Mouse (Mus musculus) T-helper 17 cell (primary cell): Measurements from ENCODE around the gene Ykt6.
"Not testable (repeated sequence)": the region's sequence is repeated elsewhere in the genome, so short reads cannot be mapped to it uniquely, and the experiment has no call there.

Experiments
- in situ Hi-C, 2 experiments: fragments of 300-600 bp; cut with MboI, MseI; formaldehyde crosslinking; loops; 1 replicate in 1 of 2; 2 replicates in 1 of 2; pipeline ENCODE4 v1.15.1; 2025; ENCODE audit warnings: high pct_unique_total_duplicates in 2 of 2

Gene Ykt6

GRCm38 (mm10) chr11:5955546-5956276, at the start of gene Ykt6:
TSS of gene Ykt6 (plus strand) at chr11:5955693.
- in situ Hi-C loops: no loop called here

- in situ Hi-C loops: no loop called here
These were observed 49.5 kb upstream of the Ykt6 start for GRCm38 (mm10) chr11:5905778-5906518.

GRCm38 (mm10) chr11:5907096-5907495, 48.4 kb upstream of the Ykt6 start:
- in situ Hi-C loops: no loop called here

GRCm38 (mm10) chr11:5908642-5909041, 46.9 kb upstream of the Ykt6 start:
- in situ Hi-C loops: no loop called here

GRCm38 (mm10) chr11:5912635-5913034, 42.9 kb upstream of the Ykt6 start:
- in situ Hi-C loops: no loop called here

GRCm38 (mm10) chr11:5913256-5913655, 42.2 kb upstream of the Ykt6 start:
- in situ Hi-C loops: no loop called here

GRCm38 (mm10) chr11:5913936-5914335, 41.6 kb upstream of the Ykt6 start:
- in situ Hi-C loops: no loop called here

- in situ Hi-C loops: no loop called here
These were observed 40.6 kb upstream of the Ykt6 start for GRCm38 (mm10) chr11:5914940-5915339.

GRCm38 (mm10) chr11:5915429-5916177, 39.9 kb upstream of the Ykt6 start:
- in situ Hi-C loops: no loop called here

GRCm38 (mm10) chr11:5916178-5916548, 39.3 kb upstream of the Ykt6 start:
- in situ Hi-C loops: no loop called here

GRCm38 (mm10) chr11:5918111-5918510, 37.4 kb upstream of the Ykt6 start:
- in situ Hi-C loops: no loop called here

GRCm38 (mm10) chr11:5919606-5920005, 35.9 kb upstream of the Ykt6 start:
- in situ Hi-C loops: no loop called here

GRCm38 (mm10) chr11:5920323-5920960, 35.1 kb upstream of the Ykt6 start:
- in situ Hi-C loops: no loop called here

GRCm38 (mm10) chr11:5924699-5925098, 30.8 kb upstream of the Ykt6 start:
- in situ Hi-C loops: no loop called here

- in situ Hi-C loops: no loop called here
These were observed 28.7 kb upstream of the Ykt6 start for GRCm38 (mm10) chr11:5926696-5927220.

GRCm38 (mm10) chr11:5930578-5930977, 24.9 kb upstream of the Ykt6 start:
- in situ Hi-C loops: no loop called here

- in situ Hi-C loops: not testable (repeated sequence)
These were observed 23.5 kb upstream of the Ykt6 start for GRCm38 (mm10) chr11:5931947-5932346.

- in situ Hi-C loops: not testable (repeated sequence)
These were observed 21.0 kb upstream of the Ykt6 start for GRCm38 (mm10) chr11:5934531-5934930.

- in situ Hi-C loops: no loop called here
These were observed 12.5 kb upstream of the Ykt6 start for GRCm38 (mm10) chr11:5942966-5943365.

- in situ Hi-C loops: no loop called here
These were observed 10.4 kb upstream of the Ykt6 start for GRCm38 (mm10) chr11:5945096-5945495.

- in situ Hi-C loops: no loop called here
These were observed 7.7 kb upstream of the Ykt6 start for GRCm38 (mm10) chr11:5947796-5948195.
